Mouse (Mus musculus) kidney, postnatal 4 days (tissue): ENCODE data around the gene Omg.

ENCODE experiments used
- DNase-seq, 2 experiments: peaks; one replicate each; pipeline ENCODE4 v3.0.0; 2021; ENCODE audit warnings: mixed read lengths in 2 of 2

Gene Omg

DNA sequence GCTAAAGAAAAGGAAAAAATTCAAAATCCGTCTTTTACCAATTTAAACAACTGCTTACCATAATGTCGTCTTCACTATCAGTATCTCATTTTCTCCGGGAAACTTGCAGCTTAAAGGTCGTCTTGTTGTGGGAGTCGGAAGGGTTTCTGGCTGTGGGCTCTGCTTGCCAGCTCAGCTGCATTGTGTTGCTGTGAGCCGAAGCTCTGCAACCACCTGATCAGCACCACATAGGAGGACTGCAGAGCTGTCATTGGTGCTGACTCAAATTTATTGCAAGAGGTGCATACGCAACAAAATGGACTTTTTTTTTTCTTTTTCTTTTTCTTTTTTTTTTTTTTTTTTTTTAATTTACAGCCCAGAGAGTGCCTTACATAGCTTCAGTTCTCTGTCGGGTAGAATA is at the start of gene Omg:
TSS of gene Omg (minus strand) at position 240 of the 400 bp plus-strand sequence.
- no peak for DNase-seq

- no peak for DNase-seq
Observed at GRCm38 (mm10) chr11:79552622-79553021, 48.7 kb upstream of the Omg start.

- DNase-seq, result no peak
Observed at GRCm38 (mm10) chr11:79536293-79536692, 32.4 kb upstream of the Omg start.

GRCm38 (mm10) chr11:79535554-79535953 is 31.7 kb upstream of the Omg start:
- DNase-seq, result no peak

GRCm38 (mm10) chr11:79533950-79534690 is 30.2 kb upstream of the Omg start:
- peak; percentile 70 to 75 for DNase-seq

GRCm38 (mm10) chr11:79533311-79533710 is 29.4 kb upstream of the Omg start:
- no peak for DNase-seq

- no peak for DNase-seq
Observed at GRCm38 (mm10) chr11:79531485-79531884, 27.6 kb upstream of the Omg start.

DNA sequence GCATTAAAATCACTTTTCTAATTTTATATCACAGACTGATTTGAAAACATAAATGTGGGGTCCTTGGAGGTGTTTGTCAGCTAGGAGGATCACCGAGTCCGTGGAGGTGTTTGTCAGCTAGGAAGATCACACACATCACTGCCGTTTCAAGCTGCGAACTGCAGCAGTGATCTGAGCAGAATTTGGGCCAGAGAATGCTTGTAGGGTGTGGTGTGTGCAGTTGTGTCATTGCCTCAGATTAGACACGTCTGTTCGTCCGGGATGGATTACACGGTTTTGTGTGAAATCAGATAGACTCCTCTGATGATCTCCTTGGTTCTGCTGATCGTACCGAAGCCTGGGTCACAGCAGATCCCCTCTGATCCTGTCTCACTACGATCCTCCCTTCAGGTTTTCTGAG is 26.9 kb upstream of the Omg start:
- no peak for DNase-seq

DNA sequence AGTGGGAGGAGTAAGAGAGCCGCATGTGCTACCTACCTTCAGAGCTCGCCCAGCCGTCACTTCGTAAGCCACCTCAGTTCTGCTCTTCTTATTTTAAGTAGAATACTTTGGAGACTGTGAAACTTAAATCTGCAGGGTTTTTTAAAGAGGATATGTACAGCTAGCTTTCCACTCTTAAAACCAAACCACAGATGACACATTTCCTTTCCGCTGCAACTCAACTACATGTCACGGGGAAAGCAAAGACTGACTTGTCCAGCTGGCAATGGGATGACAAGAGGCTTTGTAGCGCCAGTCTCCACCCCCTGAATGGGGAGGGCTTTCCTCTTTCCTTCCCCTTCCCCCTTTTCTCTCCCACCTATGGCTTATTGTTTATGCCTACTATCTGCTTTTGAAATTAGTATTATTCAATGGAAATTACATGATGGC is 26.5 kb upstream of the Omg start, which contains the start of the genes Evi2 and Evi2a:
TSS of gene Evi2 (minus strand) at position 257 of the 429 bp plus-strand sequence.
TSS of gene Evi2a (minus strand) at position 277 of the 429 bp plus-strand sequence.
- DNase-seq, result no peak

GRCm38 (mm10) chr11:79529736-79530135 is 25.9 kb upstream of the Omg start:
- DNase-seq, result no peak

- DNase-seq, result no peak
Observed at GRCm38 (mm10) chr11:79529226-79529625, 25.3 kb upstream of the Omg start.

DNA sequence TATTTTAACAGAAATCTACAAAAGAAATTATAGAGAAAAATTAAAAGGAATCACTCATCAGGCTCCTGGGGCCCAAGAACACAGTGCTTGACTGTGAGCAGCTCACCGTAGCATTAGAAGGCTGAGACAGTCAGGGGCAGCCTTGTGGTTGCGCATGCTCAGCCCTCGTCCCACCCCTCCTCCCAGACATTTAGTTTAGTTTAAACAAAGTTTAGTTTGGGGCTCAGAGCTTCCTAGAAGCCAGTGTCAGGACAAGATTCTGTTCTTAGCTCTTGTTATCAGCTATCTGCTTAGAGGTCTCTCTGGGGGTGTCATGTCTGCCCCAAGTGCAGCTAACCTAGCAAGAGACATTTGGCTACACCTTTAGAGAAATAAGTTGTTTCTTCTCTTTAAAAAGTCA is 24.7 kb upstream of the Omg start:
- no peak for DNase-seq

- DNase-seq, result no peak
Observed at GRCm38 (mm10) chr11:79527739-79528384, 24.0 kb upstream of the Omg start.

DNA sequence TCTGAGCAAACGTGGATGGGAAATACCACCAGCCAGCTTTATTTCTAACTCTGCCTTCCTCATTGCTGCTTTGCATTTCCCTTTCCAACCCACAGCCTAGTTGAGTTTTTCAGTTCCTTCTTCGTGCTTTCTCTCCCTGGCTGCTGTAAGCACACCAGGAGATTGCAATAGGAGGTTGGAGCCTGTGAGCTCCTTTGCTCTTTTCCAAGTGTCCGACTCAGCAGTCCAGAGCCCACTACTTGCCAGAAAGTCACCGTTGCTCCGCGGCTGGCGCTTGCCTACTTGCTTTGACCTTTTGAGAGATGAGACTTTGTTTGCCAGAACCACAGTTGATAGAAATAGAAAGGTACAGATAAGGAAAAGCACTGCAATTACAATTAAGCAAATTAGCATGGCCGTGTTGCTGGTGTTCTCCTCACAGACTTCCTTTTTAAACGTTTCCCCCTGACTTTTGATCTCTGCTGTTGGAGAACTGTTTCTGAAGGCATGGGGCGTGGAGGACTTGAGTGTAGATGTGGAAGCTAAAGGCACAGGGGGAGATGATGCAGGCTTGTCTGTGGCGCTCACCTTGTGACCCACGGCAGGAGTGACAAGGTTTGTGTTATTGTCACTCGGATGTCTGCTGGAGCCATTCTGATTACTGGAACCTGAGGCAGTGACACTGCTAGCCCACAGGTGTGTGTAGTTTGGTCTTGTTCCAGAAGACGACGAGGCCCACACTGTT is 23.3 kb upstream of the Omg start:
- DNase-seq, result peak in 1 of 2 experiments; percentile 34

DNA sequence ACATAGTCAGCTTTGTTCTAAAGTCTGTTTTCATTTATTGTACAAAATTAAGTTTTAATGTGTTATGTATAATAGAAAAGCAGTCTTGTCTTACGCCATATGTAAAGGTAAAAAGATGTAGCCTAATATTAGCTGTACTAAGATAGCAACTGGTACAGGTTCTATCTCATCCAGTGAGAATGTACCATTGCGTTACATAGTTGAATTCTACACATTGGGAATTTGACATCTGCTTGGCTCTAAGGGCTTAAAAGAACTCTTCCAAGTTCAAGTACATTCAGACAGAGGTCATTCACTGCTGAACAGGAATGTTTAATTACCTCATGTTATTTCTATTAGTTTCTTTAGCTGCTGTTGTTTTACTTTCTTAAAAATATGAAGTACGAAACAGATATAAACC is 22.7 kb upstream of the Omg start:
- DNase-seq, result no peak

GRCm38 (mm10) chr11:79524310-79524575 is 20.4 kb upstream of the Omg start:
- no peak for DNase-seq

- no peak for DNase-seq
Observed at GRCm38 (mm10) chr11:79523560-79524309, 19.9 kb upstream of the Omg start, which contains the start of gene Evi2b. Gene Evi2b (minus strand): TSS chr11:79523762.

GRCm38 (mm10) chr11:79522944-79523343 is 19.1 kb upstream of the Omg start:
- no peak for DNase-seq

DNA sequence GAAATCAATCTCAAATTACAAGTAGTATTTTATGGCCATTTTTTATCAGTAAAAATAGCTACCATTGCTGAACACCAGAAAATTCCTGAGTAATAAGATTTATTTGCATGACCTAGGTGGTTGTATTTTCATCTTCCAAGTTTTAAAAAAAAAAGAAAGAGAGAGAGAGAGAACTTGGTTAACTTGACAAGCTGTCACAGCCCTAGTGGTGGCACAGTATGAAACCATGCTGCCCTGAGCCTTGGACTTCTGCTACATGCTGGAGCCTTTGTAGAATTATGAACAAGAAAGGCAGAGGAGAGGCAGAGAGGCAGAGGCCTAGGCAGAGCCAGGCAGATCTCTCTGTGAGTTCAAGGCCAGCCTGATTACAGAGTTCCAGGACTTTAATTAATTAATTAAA is 18.0 kb upstream of the Omg start:
- no peak for DNase-seq

- DNase-seq, result no peak
Observed at GRCm38 (mm10) chr11:79520772-79521171, 16.9 kb upstream of the Omg start.

DNA sequence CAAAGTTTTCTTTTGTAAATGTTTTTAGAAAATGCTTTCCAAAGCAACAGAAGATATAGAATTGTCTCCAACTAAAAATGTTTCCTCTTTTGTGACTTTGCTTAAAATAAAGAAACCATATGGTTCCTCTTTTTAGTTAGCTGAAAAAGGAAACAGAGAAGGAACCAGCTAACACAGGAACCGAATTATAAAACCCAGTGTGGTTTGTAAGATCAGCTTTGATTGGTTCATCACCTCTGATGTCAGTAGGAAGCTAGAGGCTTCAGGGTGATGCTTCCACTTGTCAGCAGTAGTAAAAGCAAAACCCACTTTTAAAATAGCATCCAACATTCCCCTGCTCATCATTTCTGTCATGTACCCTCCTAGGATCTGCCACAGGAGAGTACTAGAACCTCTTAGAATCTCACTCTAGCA is 16.0 kb upstream of the Omg start:
- DNase-seq, result no peak

GRCm38 (mm10) chr11:79519299-79519698 is 15.4 kb upstream of the Omg start:
- no peak for DNase-seq

GRCm38 (mm10) chr11:79515798-79516197 is 11.9 kb upstream of the Omg start:
- no peak for DNase-seq
